Mouse (Mus musculus) embryonic facial prominence, embryonic 13.5 days (tissue): Measurements from ENCODE around the gene Sgsm3. TPM values are rescaled to one million over a fixed set of nuclear protein-coding genes. Genes with fewer than 3 reads are reported as not detected.

Experiments used
- ATAC-seq: fragments of 200-750 bp; cut with Nextera tagmentation; 2 replicates; pipeline ENCODE4 v1.8.0; 2017; ENCODE audit warnings: low read depth; ENCODE audit not compliant: insufficient number of reproducible peaks, insufficient read depth, low FRiP score, low TSS enrichment
- H3K27ac ChIP-seq: fragments of 300-500 bp; sonication (generic); 2 replicates; pipeline ENCODE4 v1.5.1; 2015; ENCODE audit warnings: moderate library complexity, mild to moderate bottlenecking, inconsistent platforms
- H3K27me3 ChIP-seq: fragments of 300-500 bp; sonication (generic); 2 replicates; pipeline ENCODE4 v1.6.1; 2015; ENCODE audit warnings: mild to moderate bottlenecking, inconsistent platforms
- H3K36me3 ChIP-seq: fragments of 300-500 bp; sonication (generic); 2 replicates; pipeline ENCODE4 v1.6.1; 2015; ENCODE audit warnings: mild to moderate bottlenecking, inconsistent platforms
- H3K4me1 ChIP-seq: fragments of 300-500 bp; sonication (generic); 2 replicates; pipeline ENCODE4 v1.6.1; 2015; ENCODE audit warnings: inconsistent platforms
- H3K4me2 ChIP-seq: fragments of 300-500 bp; sonication (generic); 2 replicates; pipeline ENCODE4 v1.6.1; 2015; ENCODE audit warnings: moderate library complexity, mild to moderate bottlenecking, inconsistent platforms
- H3K4me3 ChIP-seq: fragments of 300-500 bp; sonication (generic); 2 replicates; pipeline ENCODE4 v1.5.1; 2015; ENCODE audit warnings: mild to moderate bottlenecking, inconsistent platforms
- H3K9ac ChIP-seq: fragments of 300-500 bp; sonication (generic); 2 replicates; pipeline ENCODE4 v1.6.1; 2015; ENCODE audit warnings: mild to moderate bottlenecking, inconsistent platforms
- H3K9me3 ChIP-seq: fragments of 300-500 bp; sonication (generic); 2 replicates; pipeline ENCODE4 v1.6.1; 2016; ENCODE audit warnings: inconsistent platforms
- WGBS: fragments of 180-500 bp; shearing (Covaris S2); methylation state at CpG from one replicate; pipeline ENCODE4 v1.1.7; 2015; ENCODE audit warnings: mixed read lengths; 5-methylcytosine and 5-hydroxymethylcytosine counted together
- polyA plus RNA-seq: library from polyadenylated mRNA; unstranded; fragments of >200 nt; fragmentation: Nextera tagmentation; extraction: Ambion mirVana; gene quantifications from 2 replicates; pipeline ENCODE4 v1.2.1, GENCODE M21; 2015

Sgsm3 gene
- polyA plus RNA-seq, 1 experiment from 2014 or later: 25.9 TPM

- 79% methylated on average over 4 of the region's 4 CpGs for WGBS
- Histone ChIP-seq H3K4me1 (peaks cover 29% of the 10 kb centered on the region), H3K4me2 (no peak overlapping the region), H3K9ac (no peak overlapping the region), H3K4me3 (no peak overlapping the region), H3K27me3 (no peaks in the 10 kb centered on the region), H3K27ac (no peak overlapping the region), H3K9me3 (no peaks in the 10 kb centered on the region), H3K36me3 (no peaks in the 10 kb centered on the region)
- no peak for ATAC-seq
Observed at GRCm38 (mm10) chr15:81031611-81032010, 54.0 kb downstream of the Sgsm3 start.

- H3K9ac ChIP-seq: no peak overlapping the region
- no peaks in the 10 kb centered on the region for H3K36me3 ChIP-seq
- no peak overlapping the region for H3K4me2 ChIP-seq
- no peak overlapping the region for H3K27ac ChIP-seq
- 22% methylated on average over 9 of the region's 9 CpGs for whole genome bisulfite sequencing
- peaks cover 19% of the 10 kb centered on the region for H3K4me1 ChIP-seq
- ATAC-seq: no peak
- no peaks in the 10 kb centered on the region for H3K27me3 ChIP-seq
- H3K4me3 ChIP-seq: no peak overlapping the region
- H3K9me3 ChIP-seq: no peaks in the 10 kb centered on the region
Observed at GRCm38 (mm10) chr15:81032941-81033629, 55.5 kb downstream of the Sgsm3 start.

- Histone ChIP-seq H3K9ac (no peak overlapping the region), H3K27ac (no peak overlapping the region), H3K4me2 (no peak overlapping the region), H3K4me1 (peaks cover 19% of the 10 kb centered on the region), H3K9me3 (no peaks in the 10 kb centered on the region), H3K27me3 (no peaks in the 10 kb centered on the region), H3K36me3 (no peaks in the 10 kb centered on the region), H3K4me3 (no peak overlapping the region)
- no peak for ATAC-seq
- WGBS: 60% methylated on average over 6 of the region's 6 CpGs
Observed at GRCm38 (mm10) chr15:81034119-81034518, 56.6 kb downstream of the Sgsm3 start.

GRCm38 (mm10) chr15:81035417-81036162, 58.0 kb downstream of the Sgsm3 start:
- ATAC-seq: no peak
- no peak overlapping the region for H3K4me3 ChIP-seq
- no peak overlapping the region for H3K4me2 ChIP-seq
- no peak overlapping the region for H3K9ac ChIP-seq
- H3K9me3 ChIP-seq: no peaks in the 10 kb centered on the region
- H3K36me3 ChIP-seq: no peaks in the 10 kb centered on the region
- no peak overlapping the region for H3K27ac ChIP-seq
- 65% methylated on average over 12 of the region's 12 CpGs for WGBS
- H3K27me3 ChIP-seq: no peaks in the 10 kb centered on the region
- H3K4me1 ChIP-seq: peaks cover 19% of the 10 kb centered on the region

- no peaks in the 10 kb centered on the region for H3K9me3 ChIP-seq
- H3K4me1 ChIP-seq: peaks cover 24% of the 10 kb centered on the region
- H3K27ac ChIP-seq: no peak overlapping the region
- no peak overlapping the region for H3K4me3 ChIP-seq
- H3K9ac ChIP-seq: no peak overlapping the region
- no peaks in the 10 kb centered on the region for H3K36me3 ChIP-seq
- no peaks in the 10 kb centered on the region for H3K27me3 ChIP-seq
- H3K4me2 ChIP-seq: no peak overlapping the region
- ATAC-seq: no peak
- WGBS: 73% methylated on average over 5 of the region's 5 CpGs
Observed at GRCm38 (mm10) chr15:81038419-81038818, 60.9 kb downstream of the Sgsm3 start.

- H3K9me3 ChIP-seq: no peaks in the 10 kb centered on the region
- no peak overlapping the region for H3K9ac ChIP-seq
- peak overlapping the region; percentile 33 for H3K27ac ChIP-seq
- 67% methylated on average over 4 of the region's 4 CpGs for WGBS
- no peak overlapping the region for H3K4me3 ChIP-seq
- peaks cover 13% of the 10 kb centered on the region for H3K36me3 ChIP-seq
- no peak for ATAC-seq
- H3K27me3 ChIP-seq: no peaks in the 10 kb centered on the region
- no peak overlapping the region for H3K4me2 ChIP-seq
- peaks cover 12% of the 10 kb centered on the region for H3K4me1 ChIP-seq
Observed at GRCm38 (mm10) chr15:81041767-81042166, 64.2 kb downstream of the Sgsm3 start.

- H3K27ac ChIP-seq: peak overlapping the region; percentile 33; the same call in 1 of the 2 replicates
- no peak for ATAC-seq
- H3K36me3 ChIP-seq: peaks cover 13% of the 10 kb centered on the region
- no peak overlapping the region for H3K4me3 ChIP-seq
- no peak overlapping the region for H3K9ac ChIP-seq
- H3K9me3 ChIP-seq: no peaks in the 10 kb centered on the region
- 59% methylated on average over 13 of the region's 13 CpGs for WGBS
- peaks cover 12% of the 10 kb centered on the region for H3K4me1 ChIP-seq
- no peaks in the 10 kb centered on the region for H3K27me3 ChIP-seq
- H3K4me2 ChIP-seq: no peak overlapping the region
Observed at GRCm38 (mm10) chr15:81042276-81042931, 64.8 kb downstream of the Sgsm3 start.

- Histone ChIP-seq H3K27ac (no peak overlapping the region), H3K27me3 (no peaks in the 10 kb centered on the region), H3K9ac (no peak overlapping the region), H3K9me3 (no peaks in the 10 kb centered on the region), H3K4me1 (peaks cover 12% of the 10 kb centered on the region), H3K4me3 (no peak overlapping the region), H3K4me2 (no peak overlapping the region), H3K36me3 (peaks cover 13% of the 10 kb centered on the region)
- no peak for ATAC-seq
- WGBS: 93% methylated on average over 9 of the region's 9 CpGs
Observed at GRCm38 (mm10) chr15:81044446-81044845, 66.9 kb downstream of the Sgsm3 start.

- H3K4me3 ChIP-seq: no peak overlapping the region
- no peak for ATAC-seq
- WGBS: over 99% methylated on average over 4 of the region's 4 CpGs
- H3K4me2 ChIP-seq: no peak overlapping the region
- H3K27ac ChIP-seq: no peak overlapping the region
- no peaks in the 10 kb centered on the region for H3K27me3 ChIP-seq
- H3K9me3 ChIP-seq: no peaks in the 10 kb centered on the region
- H3K36me3 ChIP-seq: peaks cover 13% of the 10 kb centered on the region
- H3K4me1 ChIP-seq: peaks cover 12% of the 10 kb centered on the region
- no peak overlapping the region for H3K9ac ChIP-seq
Observed at GRCm38 (mm10) chr15:81045336-81045735, 67.8 kb downstream of the Sgsm3 start.

- 91% methylated on average over 7 of the region's 7 CpGs for WGBS
- ATAC-seq: no peak
- no peak overlapping the region for H3K4me3 ChIP-seq
- no peaks in the 10 kb centered on the region for H3K9me3 ChIP-seq
- no peak overlapping the region for H3K27ac ChIP-seq
- H3K4me1 ChIP-seq: peaks cover 12% of the 10 kb centered on the region
- no peak overlapping the region for H3K4me2 ChIP-seq
- H3K27me3 ChIP-seq: no peaks in the 10 kb centered on the region
- no peak overlapping the region for H3K9ac ChIP-seq
- H3K36me3 ChIP-seq: peaks cover 13% of the 10 kb centered on the region
Observed at GRCm38 (mm10) chr15:81046061-81046460, 68.5 kb downstream of the Sgsm3 start.

- Histone ChIP-seq H3K9me3 (no peaks in the 10 kb centered on the region), H3K9ac (no peak overlapping the region), H3K27ac (no peak overlapping the region), H3K27me3 (no peaks in the 10 kb centered on the region), H3K36me3 (peaks cover 13% of the 10 kb centered on the region), H3K4me3 (no peak overlapping the region), H3K4me2 (no peak overlapping the region), H3K4me1 (peaks cover 5% of the 10 kb centered on the region)
- WGBS: 53% methylated on average over 10 of the region's 10 CpGs
- ATAC-seq: no peak
Observed at GRCm38 (mm10) chr15:81047497-81047896, 69.9 kb downstream of the Sgsm3 start.
